In genomic region chr5:119834031-119834403, GRCm38 (mm10) we compare ENCODE assay signal across 24 mouse cellular contexts. TPM values are rescaled to one million over a fixed set of nuclear protein-coding genes. Genes with fewer than 3 reads are reported as not detected.
DNase-seq lines count a peak whose midpoint lies in the region; ATAC-seq and TF ChIP-seq lines count a peak whose summit lies in the region.
"Had no signal": no experiment of that assay in that cellular context is flagged by ENCODE, and none has a peak within 500 bp of the region (broad histone marks: within the 10 kb centered on the region; RNA-seq: fewer than 3 reads in every experiment).

No protein-coding gene starts in this region.

- H3K9me3 ChIP-seq in heart, embryonic 11.5 days (replicated peaks; ENCODE audit: control insufficient read depth, low read length), result no peaks in the 10 kb centered on the region
- no peaks in the 10 kb centered on the region for H3K9me3 ChIP-seq in lung, embryonic 15.5 days
- H3K9me3 ChIP-seq in limb, embryonic 11.5 days (ENCODE audit: control insufficient read depth, low read length), result no peaks in the 10 kb centered on the region
- no peaks in the 10 kb centered on the region for H3K9me3 ChIP-seq in hindbrain, embryonic 14.5 days (ENCODE audit: control insufficient read depth, low read length)
- H3K9me3 ChIP-seq: hindbrain, embryonic 15.5 days; stomach, embryonic 15.5 days had no signal

- ATAC-seq in heart, embryonic 11.5 days (replicated peaks; ENCODE audit: insufficient number of reproducible peaks, low FRiP score, low TSS enrichment), result 0 out of 2 replicates have a peak, but pooled peaks have one; percentile 32
- ATAC-seq in lung, embryonic 15.5 days (ENCODE audit: borderline replicate concordance, extremely low read depth, low FRiP score, low TSS enrichment), result no peak
- ATAC-seq in limb, embryonic 11.5 days (ENCODE audit: insufficient number of reproducible peaks, low FRiP score, low TSS enrichment, low read depth), result peak; percentile 49; the same call in 1 of the 2 replicates
- no peak for ATAC-seq in frontal cortex, adult (ENCODE audit: low TSS enrichment)
- no peak for ATAC-seq in hindbrain, embryonic 14.5 days (ENCODE audit: low FRiP score)
- ATAC-seq: forebrain, postnatal 0 days had no signal

- peak overlapping the region; percentile 98 for H3K9ac ChIP-seq in heart, embryonic 11.5 days (ENCODE audit: low read depth, low read length)
- H3K9ac ChIP-seq in lung, embryonic 15.5 days, result peak overlapping the region; percentile 74
- peak overlapping the region; percentile 86 for H3K9ac ChIP-seq in limb, embryonic 11.5 days (ENCODE audit: low read length)
- H3K9ac ChIP-seq in hindbrain, embryonic 14.5 days, result no peak overlapping the region
- H3K9ac ChIP-seq: forebrain, postnatal 0 days; hindbrain, embryonic 15.5 days; stomach, embryonic 15.5 days had no signal

- intact Hi-C loops in heart, postnatal 36 days (cut with DNase I), result no loop called here

- 27% methylated on average over 2 of the region's 2 CpGs for WGBS in heart, embryonic 11.5 days (ENCODE audit: insufficient replicate concordance)
- WGBS in lung, embryonic 15.5 days, result 7% methylated on average over 2 of the region's 2 CpGs
- 0% methylated on average over 2 of the region's 2 CpGs for WGBS in limb, embryonic 11.5 days
- WGBS in hindbrain, embryonic 14.5 days, result 0% methylated on average over 2 of the region's 2 CpGs

- H3K4me2 ChIP-seq in heart, embryonic 11.5 days, result peak overlapping the region; percentile 88
- peak overlapping the region; percentile 59 for H3K4me2 ChIP-seq in lung, embryonic 15.5 days
- H3K4me2 ChIP-seq in limb, embryonic 11.5 days (ENCODE audit: low read depth, severe bottlenecking), result peak overlapping the region; percentile 60
- H3K4me2 ChIP-seq in hindbrain, embryonic 14.5 days (replicated peaks), result no peak overlapping the region
- H3K4me2 ChIP-seq: hindbrain, embryonic 15.5 days; stomach, embryonic 15.5 days had no signal

- H3K27ac ChIP-seq in heart, embryonic 11.5 days (ENCODE audit: low read depth, low read length), result peak overlapping the region; percentile 97
- H3K27ac ChIP-seq in lung, embryonic 15.5 days, result peak overlapping the region; percentile 90
- H3K27ac ChIP-seq in embryonic fibroblast, embryonic 13.5 days (ENCODE audit: insufficient read depth, low read length), result 0 out of 2 replicates have a peak overlapping the region, but pooled peaks have one; percentile 52
- H3K27ac ChIP-seq in limb, embryonic 11.5 days (replicated peaks; ENCODE audit: low read depth, low read length), result peak overlapping the region; percentile 98
- H3K27ac ChIP-seq in hindbrain, embryonic 14.5 days, result no peak overlapping the region
- H3K27ac ChIP-seq: hindbrain, embryonic 15.5 days; left cerebral cortex, adult 2 months; stomach, embryonic 15.5 days had no signal

- no peak for DNase-seq in heart, postnatal 36 days
- DNase-seq in lung, postnatal 14 days, result no peak
- DNase-seq in limb, embryonic 11.5 days (ENCODE audit: low spot score), result peak; percentile 49
- no peak for DNase-seq in hindbrain, embryonic 14.5 days (ENCODE audit: low spot score)
- DNase-seq: adrenal gland, adult 8-10 months; cerebellum, adult 18-20 months; forebrain, postnatal 0 days; kidney, adult 11 months; kidney, postnatal 10 days; spleen, adult 18-20 months; thymus, postnatal 14 days had no signal

- TF ChIP-seq CTCF in embryonic fibroblast, embryonic 13.5 days (IDR thresholded peaks at IDR 0.05; ENCODE audit: borderline replicate concordance, insufficient read depth, low read length), result no peak

- no peak for TF ChIP-seq POLR2A in embryonic fibroblast, embryonic 13.5 days (IDR thresholded peaks at IDR 0.05; ENCODE audit: low read depth, low read length)

- H3K36me3 ChIP-seq in heart, embryonic 11.5 days (ENCODE audit: control insufficient read depth, insufficient read depth, low read length), result no peaks in the 10 kb centered on the region
- H3K36me3 ChIP-seq in lung, embryonic 15.5 days, result no peaks in the 10 kb centered on the region
- H3K36me3 ChIP-seq in limb, embryonic 11.5 days (ENCODE audit: control insufficient read depth, insufficient read depth, low read length), result 0 out of 2 replicates have a peak, but pooled peaks cover 2% of the 10 kb centered on the region
- no peaks in the 10 kb centered on the region for H3K36me3 ChIP-seq in hindbrain, embryonic 14.5 days (replicated peaks; ENCODE audit: control insufficient read depth, insufficient read depth)
- H3K36me3 ChIP-seq: G1E; hindbrain, embryonic 15.5 days; stomach, embryonic 15.5 days had no signal

- peaks cover 9% of the 10 kb centered on the region; the same call in 1 of the 2 replicates for H3K4me1 ChIP-seq in heart, embryonic 11.5 days (ENCODE audit: control insufficient read depth, insufficient read depth, low read length)
- H3K4me1 ChIP-seq in lung, embryonic 15.5 days, result no peaks in the 10 kb centered on the region
- H3K4me1 ChIP-seq in embryonic fibroblast, embryonic 13.5 days (ENCODE audit: control insufficient read depth, insufficient read depth, low read length), result no peaks in the 10 kb centered on the region
- H3K4me1 ChIP-seq in limb, embryonic 11.5 days (ENCODE audit: control insufficient read depth, insufficient read depth, low read length), result peaks cover 2% of the 10 kb centered on the region; the same call in 1 of the 2 replicates
- no peaks in the 10 kb centered on the region for H3K4me1 ChIP-seq in hindbrain, embryonic 14.5 days (replicated peaks; ENCODE audit: control insufficient read depth, insufficient read depth, low read length)

- H3K4me3 ChIP-seq in heart, embryonic 11.5 days (ENCODE audit: low read depth, low read length), result peak overlapping the region; percentile 76
- peak overlapping the region; percentile 55 for H3K4me3 ChIP-seq in lung, embryonic 15.5 days
- peak overlapping the region; percentile 40 for H3K4me3 ChIP-seq in embryonic fibroblast, embryonic 13.5 days (ENCODE audit: insufficient read depth, low read length)
- peak overlapping the region; percentile 63 for H3K4me3 ChIP-seq in limb, embryonic 11.5 days (ENCODE audit: low read depth, low read length)
- no peak overlapping the region for H3K4me3 ChIP-seq in hindbrain, embryonic 14.5 days (replicated peaks; ENCODE audit: low read length)
- H3K4me3 ChIP-seq: erythroblast, embryonic 14.5 days; hindbrain, embryonic 15.5 days; left cerebral cortex, adult 2 months; stomach, embryonic 15.5 days had no signal

- peaks cover 8% of the 10 kb centered on the region; the same call in 1 of the 2 replicates for H3K27me3 ChIP-seq in heart, embryonic 11.5 days (ENCODE audit: control insufficient read depth, insufficient read depth, low read length)
- peaks cover 68% of the 10 kb centered on the region for H3K27me3 ChIP-seq in lung, embryonic 15.5 days
- peaks cover 61% of the 10 kb centered on the region for H3K27me3 ChIP-seq in limb, embryonic 11.5 days (ENCODE audit: control insufficient read depth, insufficient read depth, low read length)
- peaks cover 99% of the 10 kb centered on the region for H3K27me3 ChIP-seq in hindbrain, embryonic 14.5 days (ENCODE audit: control insufficient read depth, insufficient read depth, low read length)

RNA-seq across cellular contexts. Expression of gene Tbx5, which starts 1.5 kb away (rescaled TPM):
- polyA plus RNA-seq in heart, embryonic 11.5 days (2014; fragmentation: Nextera tagmentation; extraction: Ambion mirVana), result 40.1 and 41.1 TPM in 2 replicates
- 10 to 100 TPM; 26.5 to 40.1 TPM for total RNA-seq in heart, postnatal 36 days (2021)
- 50.1 and 55.7 TPM in 2 replicates for polyA plus RNA-seq in lung, embryonic 15.5 days (2015; fragmentation: Nextera tagmentation; extraction: Ambion mirVana)
- polyA plus RNA-seq in embryonic fibroblast, embryonic 13.5 days (2011; ENCODE audit: insufficient read length, low read depth, missing spikeins), result 5.5 and 9.3 TPM in 2 replicates
- 34.3 and 40.5 TPM in 2 replicates for polyA plus RNA-seq in limb, embryonic 11.5 days (2014; fragmentation: Nextera tagmentation; extraction: Ambion mirVana)
- 0.04 and 0.22 TPM in 2 replicates for polyA plus RNA-seq in hindbrain, embryonic 14.5 days (2014; fragmentation: Nextera tagmentation; extraction: Ambion mirVana)
- total RNA-seq: layer of hippocampus, adult 8-10 months; left cerebral cortex, adult 2 months; liver, adult 2 months; megakaryocyte progenitor cell, adult 5-6 weeks had no signal
- polyA plus RNA-seq: cortical plate, adult 2 months; erythroblast, embryonic 14.5 days; forebrain, postnatal 0 days; G1E; liver, adult 2 months had no signal

Comparison
In these comparisons a context has a peak if more than half of its experiments do, and no peak if none do; other contexts are left out.
1. ATAC-seq: peak in heart, embryonic 11.5 days (single experiment) and limb, embryonic 11.5 days (single experiment); none in lung, embryonic 15.5 days (single experiment), frontal cortex, adult (single experiment) and hindbrain, embryonic 14.5 days (single experiment).